Mouse (Mus musculus) megakaryocyte-erythroid progenitor cell, adult 5-6 weeks (primary cell): ENCODE measurements around the gene Hspa1l. TPM values are rescaled to one million over a fixed set of nuclear protein-coding genes. Genes with fewer than 3 reads are reported as not detected.
A peak's percentile ranks its signal among the peaks of the same experiment; 100 is the strongest.
"Not testable (repeated sequence)": the region's sequence is repeated elsewhere in the genome, so short reads cannot be mapped to it uniquely, and the experiment has no call there.

ENCODE experiments used
- ATAC-seq: replicated peaks from 2 replicates; pipeline ENCODE4 v1.8.0; 2016; ENCODE audit warnings: mild to moderate bottlenecking, inconsistent platforms; ENCODE audit not compliant: severe bottlenecking, poor library complexity, low FRiP score, low TSS enrichment
- total RNA-seq, 2 experiments: library from RNA; stranded (forward) in 1 of 2; stranded (reverse) in 1 of 2; fragments of 200-1000, 215-1000 nt in 1 of 2; fragments of >200 nt in 1 of 2; fragmentation: Nextera tagmentation in 1 of 2; gene quantifications; 2 replicates each; pipeline ENCODE4 v1.2.3; 2014 to 2017

Hspa1l gene
- total RNA-seq, 2 experiments from 2014 or later: not detected

GRCm38 (mm10) chr17:34965627-34966026, 6.9 kb upstream of the Hspa1l start:
- ATAC-seq: no peak

- not testable (repeated sequence) for ATAC-seq
Observed at GRCm38 (mm10) chr17:34969822-34970221, 2.7 kb upstream of the Hspa1l start, which contains the start of gene Gm20481. TSS of gene Gm20481 (plus strand) at chr17:34969912.

DNA sequence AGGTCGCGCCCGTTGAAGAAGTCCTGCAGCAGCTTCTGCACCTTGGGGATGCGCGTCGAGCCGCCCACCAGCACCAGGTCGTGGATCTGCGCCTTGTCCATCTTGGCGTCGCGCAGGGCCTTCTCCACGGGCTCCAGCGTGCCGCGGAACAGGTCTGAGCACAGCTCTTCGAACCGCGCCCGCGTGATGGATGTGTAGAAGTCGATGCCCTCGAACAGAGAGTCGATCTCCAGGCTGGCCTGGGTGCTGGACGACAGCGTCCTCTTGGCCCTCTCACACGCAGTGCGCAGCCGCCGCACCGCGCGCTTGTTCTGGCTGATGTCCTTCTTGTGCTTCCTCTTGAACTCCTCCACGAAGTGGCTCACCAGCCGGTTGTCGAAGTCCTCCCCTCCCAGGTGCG, 1.7 kb upstream of the Hspa1l start:
- not testable (repeated sequence) for ATAC-seq

GRCm38 (mm10) chr17:34971694-34972068, 822 bp upstream of the Hspa1l start:
- peak; percentile 59 for ATAC-seq

DNA sequence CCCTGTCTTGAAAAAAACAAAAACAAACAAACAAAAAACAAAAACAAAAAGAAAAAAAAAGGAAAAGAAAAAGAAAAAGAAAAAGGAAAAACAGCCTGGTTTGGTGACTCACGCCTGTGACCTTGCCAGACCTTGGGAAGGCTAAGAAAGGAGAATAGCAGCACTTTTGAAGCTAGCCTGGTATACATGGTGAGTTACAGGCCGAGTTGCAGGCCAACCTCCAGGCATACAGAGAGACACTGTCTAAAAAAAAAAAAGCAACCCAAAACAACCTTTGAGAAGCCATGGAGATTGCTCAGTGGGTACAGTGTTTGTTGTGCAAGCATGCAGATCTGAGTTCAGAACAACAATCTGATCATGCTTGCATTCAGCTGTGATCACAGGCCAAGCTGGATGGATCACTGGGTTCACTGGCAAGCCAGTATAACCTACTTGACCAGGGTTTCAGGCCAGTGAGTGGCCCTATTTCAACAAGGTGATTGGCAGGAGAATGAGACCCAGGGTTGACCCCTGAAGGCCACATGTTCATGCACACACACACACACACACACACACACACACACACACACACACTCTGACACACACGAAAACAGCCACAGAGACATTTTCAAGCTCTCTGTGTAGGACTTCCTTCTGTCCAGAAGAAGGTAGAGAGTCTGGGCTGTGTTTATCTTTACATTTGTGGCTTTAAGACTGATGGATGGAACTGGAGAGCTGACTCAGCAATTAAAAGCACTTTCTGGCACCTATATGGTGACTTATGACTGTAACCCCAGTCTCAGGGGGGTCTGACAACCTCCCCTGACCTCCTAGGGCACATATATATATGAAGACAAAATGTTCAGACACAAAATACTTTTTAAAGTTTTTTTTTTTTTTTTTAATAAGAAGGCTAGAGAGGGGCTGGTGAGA, 3.3 kb downstream of the Hspa1l start:
- ATAC-seq: no peak

DNA sequence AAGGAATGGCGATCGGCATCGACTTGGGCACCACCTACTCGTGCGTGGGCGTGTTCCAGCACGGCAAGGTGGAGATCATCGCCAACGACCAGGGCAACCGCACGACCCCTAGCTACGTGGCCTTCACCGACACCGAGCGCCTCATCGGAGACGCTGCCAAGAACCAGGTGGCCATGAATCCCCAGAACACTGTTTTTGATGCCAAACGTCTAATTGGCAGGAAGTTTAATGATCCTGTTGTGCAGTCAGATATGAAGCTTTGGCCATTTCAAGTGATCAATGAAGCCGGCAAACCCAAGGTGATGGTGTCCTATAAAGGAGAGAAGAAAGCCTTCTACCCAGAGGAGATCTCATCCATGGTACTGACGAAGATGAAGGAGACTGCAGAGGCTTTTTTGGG, 4.5 kb downstream of the Hspa1l start:
- ATAC-seq: no peak

GRCm38 (mm10) chr17:34978239-34978638, 5.7 kb downstream of the Hspa1l start:
- ATAC-seq: no peak

DNA sequence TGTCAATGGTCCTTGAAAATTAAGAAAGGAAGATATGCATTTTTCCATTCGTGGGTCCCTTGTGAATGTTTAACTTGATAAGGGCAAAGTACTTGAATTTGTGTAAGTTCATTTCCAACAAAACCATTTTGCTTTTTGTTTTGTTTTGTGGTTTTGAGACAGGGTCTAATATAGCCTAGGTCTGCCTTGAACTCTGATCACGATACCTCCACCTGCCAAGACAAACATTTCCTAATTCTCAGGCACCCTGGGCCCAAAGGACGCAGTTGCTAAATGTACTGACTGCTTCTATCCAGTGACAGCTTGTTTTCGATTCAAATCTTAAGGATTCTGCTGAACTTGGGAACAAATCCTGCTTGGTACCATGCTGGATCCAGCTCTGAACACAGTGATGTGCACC, 7.1 kb downstream of the Hspa1l start:
- no peak for ATAC-seq

- no peak for ATAC-seq
Observed at GRCm38 (mm10) chr17:34980655-34981054, 8.2 kb downstream of the Hspa1l start.

DNA sequence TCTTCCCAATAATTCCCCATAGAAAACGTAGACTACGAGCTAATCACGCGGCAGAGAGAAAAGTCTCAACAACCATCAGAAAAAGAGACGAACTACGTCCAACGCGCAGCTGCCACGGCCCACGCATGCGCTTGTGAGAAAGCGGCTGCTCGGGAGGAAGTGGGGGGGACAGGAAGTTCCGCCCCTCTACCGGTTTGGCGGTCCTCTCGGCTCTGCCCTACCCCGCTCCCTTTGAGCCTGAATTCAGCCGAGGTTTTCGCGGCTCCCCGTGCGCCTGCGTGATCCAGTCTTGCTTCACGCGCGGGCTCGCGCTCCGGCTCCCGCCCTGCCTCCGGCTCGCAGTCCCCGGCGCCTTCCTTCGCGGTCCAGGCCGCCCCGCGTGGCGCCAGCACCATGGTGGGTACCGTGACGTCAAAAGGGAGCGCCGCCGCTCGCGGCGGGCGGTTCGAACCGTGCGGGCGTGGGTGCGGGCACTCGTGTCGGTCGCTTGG, 9.2 kb downstream of the Hspa1l start, which contains the start of gene Lsm2:
Gene Lsm2, plus strand, starts transcription at position 173 of the 491 bp plus-strand sequence.
- peak; percentile 80 for ATAC-seq

DNA sequence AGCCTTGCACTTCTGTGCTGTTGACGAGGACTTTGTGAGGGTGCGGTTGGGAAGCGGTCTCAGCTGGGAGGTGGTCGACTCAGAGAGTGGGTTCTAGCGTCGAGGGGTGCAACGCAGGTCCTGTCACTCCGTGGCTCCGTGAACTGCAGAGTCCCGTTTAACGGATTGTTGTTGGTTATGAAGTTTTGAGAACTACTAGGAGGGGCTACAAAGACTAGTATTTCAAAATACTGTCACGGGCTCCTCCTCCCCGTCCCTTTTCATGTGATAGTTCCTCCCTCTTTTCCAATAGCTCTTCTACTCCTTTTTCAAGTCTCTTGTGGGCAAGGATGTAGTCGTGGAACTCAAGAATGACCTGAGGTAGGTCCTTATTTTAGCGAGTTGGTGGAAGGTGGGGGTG, 9.8 kb downstream of the Hspa1l start:
- peak; percentile 27 for ATAC-seq

GRCm38 (mm10) chr17:34984218-34984617, 11.7 kb downstream of the Hspa1l start:
- no peak for ATAC-seq

DNA sequence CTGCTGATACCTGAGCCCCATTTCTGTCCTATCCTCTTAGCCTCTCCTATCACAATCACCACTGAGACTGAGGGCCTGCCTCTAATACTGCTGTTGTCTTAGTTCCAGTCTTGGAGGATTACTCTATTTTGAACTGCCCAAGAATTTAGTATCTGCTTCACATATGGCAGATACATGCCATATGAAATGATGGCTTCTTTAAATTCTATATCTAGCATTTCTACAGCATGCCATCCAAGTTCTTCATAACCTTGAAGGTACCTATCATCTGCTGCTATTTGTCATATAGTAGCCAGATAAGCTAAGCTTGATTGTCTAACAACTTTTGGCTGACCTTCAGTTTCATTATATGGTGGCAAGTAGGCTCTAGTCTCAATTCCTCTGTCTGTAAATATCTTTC, 22.2 kb downstream of the Hspa1l start:
- no peak for ATAC-seq

GRCm38 (mm10) chr17:34995192-34995591, 22.7 kb downstream of the Hspa1l start:
- not testable (repeated sequence) for ATAC-seq

- not testable (repeated sequence) for ATAC-seq
Observed at GRCm38 (mm10) chr17:34995927-34996326, 23.4 kb downstream of the Hspa1l start.

DNA sequence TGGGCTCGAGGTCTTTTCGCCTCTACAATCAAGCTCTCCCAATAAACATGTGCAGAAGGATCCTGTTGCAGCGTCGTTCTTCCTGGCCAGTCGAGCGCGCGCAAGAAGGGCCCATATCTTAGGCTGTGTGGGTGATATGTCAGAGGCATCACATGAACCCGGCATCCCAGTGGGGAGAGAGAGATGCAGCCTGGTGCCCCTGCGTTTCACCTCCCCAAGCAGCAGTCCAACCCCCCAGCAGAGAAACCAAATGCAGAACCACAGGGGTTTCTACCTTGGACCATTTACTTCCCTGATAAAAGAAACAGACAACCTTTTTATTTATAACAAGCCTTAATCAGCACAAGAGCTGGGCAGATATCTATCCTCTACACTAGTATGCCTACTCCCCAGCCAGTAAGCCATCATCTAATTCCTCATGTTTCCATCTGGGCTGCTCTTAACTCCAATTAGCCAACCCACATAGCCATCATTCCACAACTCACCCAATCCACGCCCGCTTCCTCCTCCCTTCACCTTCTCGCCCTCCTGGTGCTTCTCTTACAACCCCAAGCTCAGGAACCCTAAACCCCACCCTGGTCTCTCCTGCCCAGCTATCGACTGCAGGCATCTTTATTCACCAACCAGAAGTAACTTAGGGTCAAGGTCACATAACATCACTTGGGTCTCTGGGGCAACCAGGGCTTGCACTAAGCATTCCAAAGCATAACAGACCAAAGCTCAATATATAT, 24.1 kb downstream of the Hspa1l start:
- no peak for ATAC-seq

GRCm38 (mm10) chr17:34997142-34997483, 24.6 kb downstream of the Hspa1l start:
- no peak for ATAC-seq

DNA sequence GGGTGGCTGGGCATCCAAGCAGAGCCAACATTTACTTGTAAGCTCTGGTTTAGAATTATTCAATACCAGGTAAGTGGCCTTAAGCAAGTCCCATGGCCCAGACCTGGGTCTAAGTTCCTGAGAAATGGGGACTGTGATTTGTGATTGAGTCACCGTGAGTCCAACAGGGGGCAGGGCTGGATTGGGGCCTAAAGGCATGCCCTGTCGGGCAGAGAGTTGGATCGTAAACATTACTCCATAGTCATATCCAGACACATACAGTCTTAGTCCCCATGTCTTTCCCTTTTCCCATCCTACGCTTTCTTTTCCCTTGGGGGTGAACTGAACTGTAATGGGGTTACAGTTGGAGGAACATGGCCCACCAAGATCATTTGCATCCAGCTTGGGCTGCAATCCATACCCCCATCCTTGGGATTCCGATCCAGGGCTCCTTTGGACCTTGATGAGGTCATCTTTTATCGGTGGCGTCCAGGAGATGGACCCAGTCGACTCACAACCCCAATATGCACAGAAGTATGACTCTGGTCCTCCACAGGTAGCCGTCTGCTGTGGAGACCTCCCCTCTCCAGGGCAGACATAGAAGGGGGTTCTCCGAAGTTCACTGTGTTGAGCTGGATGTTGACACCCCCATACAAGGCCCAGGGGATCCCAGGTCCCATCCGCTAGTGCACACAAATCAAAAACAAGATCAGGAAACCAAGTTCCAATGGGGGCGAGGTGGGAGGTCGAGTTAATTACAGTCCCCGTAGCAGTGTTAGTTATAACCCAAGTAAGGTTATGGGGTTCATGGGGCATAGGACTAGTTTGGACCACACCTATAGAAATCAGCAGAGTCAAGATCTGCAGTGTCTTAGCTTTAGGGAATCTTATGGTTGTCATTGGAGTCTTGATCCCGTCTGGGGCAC, 26.3 kb downstream of the Hspa1l start:
- no peak for ATAC-seq
